Mouse (Mus musculus) cortical plate, adult 2 months (tissue): ENCODE data around the gene Nr1h3.

Experiments
- CTCF ChIP-seq: fragments of 200-500 bp; IDR thresholded peaks from 2 replicates; pipeline ENCODE4 v1.5.1; 2011; ENCODE audit warnings: mild to moderate bottlenecking, control low read depth, low read length; ENCODE audit not compliant: insufficient read depth; ENCODE audit errors: extremely low read depth
- POLR2A ChIP-seq: fragments of 200-500 bp; IDR thresholded peaks from 2 replicates; pipeline ENCODE4 v1.6.1; 2011; ENCODE audit warnings: mild to moderate bottlenecking, low read length, control low read depth; ENCODE audit not compliant: insufficient read depth; ENCODE audit errors: extremely low read depth

DNA sequence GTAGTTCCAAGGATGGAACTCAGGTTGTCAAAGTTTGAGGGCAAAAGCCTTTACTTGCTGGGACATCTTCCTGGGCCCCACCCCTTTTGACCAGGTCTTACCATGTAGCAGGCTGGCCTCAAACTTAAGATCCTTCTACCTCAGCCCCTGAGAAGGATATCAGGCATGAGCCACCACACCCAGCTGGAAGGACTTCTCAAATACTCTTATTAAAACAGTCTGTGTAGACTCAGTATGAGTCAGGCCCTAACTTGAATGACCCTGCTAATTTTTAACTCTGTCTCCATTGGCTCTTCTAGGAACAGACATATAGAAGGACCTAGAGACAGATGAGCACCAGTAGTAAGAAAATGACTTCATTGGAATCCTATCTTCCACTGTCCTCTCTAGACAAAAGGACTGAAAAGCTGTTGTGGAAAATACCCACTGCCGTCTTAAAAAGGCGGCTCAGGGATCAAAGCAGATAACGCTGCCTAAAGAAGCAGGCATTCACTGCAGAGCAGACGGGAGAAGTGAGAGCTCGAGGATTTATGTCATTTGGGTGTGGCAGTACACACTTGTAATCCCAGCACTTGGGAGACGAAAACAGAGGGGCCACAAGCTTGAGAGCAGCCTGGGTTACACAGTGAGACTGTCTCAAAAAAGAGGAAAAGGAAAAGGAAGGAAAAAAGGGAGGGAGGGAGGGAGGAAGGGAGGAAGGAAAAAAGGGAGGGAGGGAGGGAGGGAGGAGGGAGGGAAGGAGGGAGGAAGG lies 45.5 kb downstream of the Nr1h3 start:
- TF ChIP-seq CTCF (no peak), POLR2A (no peak)
